Mouse (Mus musculus) olfactory bulb, adult 2 months (tissue): ENCODE data around the gene Cytip. TPM values are rescaled to one million over a fixed set of nuclear protein-coding genes. Genes with fewer than 3 reads are reported as not detected.
"Not testable (repeated sequence)": the region's sequence is repeated elsewhere in the genome, so short reads cannot be mapped to it uniquely, and the experiment has no call there.

Source experiments
- H3K27ac ChIP-seq: fragments of 200-500 bp; 2 replicates; pipeline ENCODE4 v1.5.1; 2012; ENCODE audit warnings: low read depth, low read length; ENCODE audit not compliant: insufficient read depth
- H3K4me1 ChIP-seq: fragments of 200-500 bp; 2 replicates; pipeline ENCODE4 v1.6.1; 2012; ENCODE audit warnings: low read length; ENCODE audit not compliant: control insufficient read depth, insufficient read depth
- H3K4me3 ChIP-seq: fragments of 200-500 bp; 2 replicates; pipeline ENCODE4 v1.5.1; 2012; ENCODE audit warnings: mild to moderate bottlenecking, low read depth, low read length, moderate library complexity; ENCODE audit not compliant: insufficient read depth
- CTCF ChIP-seq: fragments of 200-500 bp; IDR thresholded peaks from 2 replicates; pipeline ENCODE4 v1.5.1; 2012; ENCODE audit warnings: low read depth, mild to moderate bottlenecking, low read length, moderate library complexity; ENCODE audit not compliant: insufficient read depth
- POLR2A ChIP-seq: fragments of 200-500 bp; IDR thresholded peaks from 2 replicates; pipeline ENCODE4 v1.6.1; 2012; ENCODE audit warnings: mild to moderate bottlenecking, low read depth, low read length, moderate library complexity; ENCODE audit not compliant: insufficient read depth
- WGBS: fragments of 180-500 bp; shearing (Covaris S2); methylation state at CpG from one replicate; pipeline ENCODE4 v1.1.7; 2018; 5-methylcytosine and 5-hydroxymethylcytosine counted together
- polyA plus RNA-seq: library from polyadenylated mRNA; stranded (reverse); fragments of >200 nt; gene quantifications from 2 replicates; pipeline ENCODE4 v1.2.4, GENCODE M21; 2012; ENCODE audit warnings: low replicate concordance; ENCODE audit not compliant: missing spikeins, insufficient read depth, insufficient read length

The Cytip gene
- polyA plus RNA-seq, 1 experiment = 362 TPM

- Histone ChIP-seq H3K4me3 (no peak overlapping the region), H3K4me1 (no peaks in the 10 kb centered on the region), H3K27ac (no peak overlapping the region)
- 94% methylated on average over 7 of the region's 7 CpGs for WGBS
- TF ChIP-seq CTCF (no peak), POLR2A (no peak)
These were observed 57.7 kb downstream of the Cytip start for GRCm38 (mm10) chr2:58137676-58138075.

DNA sequence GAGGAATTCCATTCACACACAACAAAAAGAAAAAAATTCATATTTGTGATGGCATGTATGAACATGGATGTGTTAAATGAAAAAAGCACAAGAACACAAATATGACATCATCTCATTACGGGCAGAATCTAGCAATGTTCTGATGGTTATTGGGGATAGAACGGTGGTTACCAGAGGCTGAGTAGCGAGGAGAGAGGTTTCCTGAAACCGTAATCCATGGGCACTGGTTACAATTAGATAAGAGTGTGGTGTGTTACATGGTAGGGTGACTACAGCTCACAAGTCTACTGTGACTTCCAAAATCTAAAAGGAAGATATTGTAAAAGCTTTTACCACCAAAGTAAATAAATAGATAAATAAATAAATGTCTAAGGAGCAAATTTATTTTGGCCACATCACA is 58.8 kb downstream of the Cytip start:
- TF ChIP-seq CTCF (no peak), POLR2A (no peak)
- no peak overlapping the region for H3K27ac ChIP-seq
- no peak overlapping the region for H3K4me3 ChIP-seq
- 94% methylated on average over 4 of the region's 4 CpGs for WGBS
- no peaks in the 10 kb centered on the region for H3K4me1 ChIP-seq

DNA sequence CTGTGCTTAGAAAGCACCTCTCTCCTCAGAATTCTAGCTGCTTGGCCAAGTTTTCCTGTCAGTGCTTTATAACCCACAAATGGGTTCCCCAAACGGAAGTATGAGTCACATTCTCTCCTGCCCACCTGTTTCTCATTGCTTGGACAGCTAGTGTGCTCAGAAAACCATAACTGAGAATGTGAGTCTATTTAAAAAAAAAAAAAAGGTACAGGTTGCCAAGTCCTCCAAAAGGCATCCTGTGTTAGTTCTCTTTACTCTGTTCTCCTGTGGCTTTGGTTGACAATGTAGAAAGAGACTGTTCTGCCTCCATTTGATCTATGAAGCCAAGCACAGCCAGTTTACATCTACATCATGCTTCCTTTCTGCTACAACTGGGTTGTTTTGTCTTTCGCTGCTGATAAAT is 60.3 kb downstream of the Cytip start:
- H3K4me1 ChIP-seq = no peaks in the 10 kb centered on the region
- no peak for TF ChIP-seq POLR2A
- no peak for TF ChIP-seq CTCF
- WGBS = 74% methylated on average over 2 of the region's 2 CpGs
- H3K4me3 ChIP-seq = no peak overlapping the region
- H3K27ac ChIP-seq = no peak overlapping the region

DNA sequence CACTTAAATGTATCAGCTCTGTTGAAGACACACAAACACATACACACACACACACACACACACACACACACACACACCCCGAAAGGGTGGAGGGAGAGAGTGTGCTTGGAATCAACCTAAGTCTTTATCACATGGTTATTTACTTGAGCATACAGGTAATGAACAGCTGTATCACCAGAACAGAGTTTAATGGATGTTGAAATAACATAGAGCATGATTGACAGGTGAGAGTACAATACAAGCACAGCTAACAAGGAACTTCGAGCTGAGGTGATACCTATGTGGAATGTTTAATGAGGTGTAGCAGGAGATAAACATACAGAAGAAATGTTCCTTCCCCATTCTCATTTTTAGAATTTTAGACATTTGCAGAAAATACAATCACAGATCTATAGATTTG is 62.7 kb downstream of the Cytip start:
- whole genome bisulfite sequencing = 66% methylated on average over 2 of the region's 2 CpGs
- no peaks in the 10 kb centered on the region for H3K4me1 ChIP-seq
- no peak for TF ChIP-seq POLR2A
- no peak for TF ChIP-seq CTCF
- H3K27ac ChIP-seq = no peak overlapping the region
- no peak overlapping the region for H3K4me3 ChIP-seq

DNA sequence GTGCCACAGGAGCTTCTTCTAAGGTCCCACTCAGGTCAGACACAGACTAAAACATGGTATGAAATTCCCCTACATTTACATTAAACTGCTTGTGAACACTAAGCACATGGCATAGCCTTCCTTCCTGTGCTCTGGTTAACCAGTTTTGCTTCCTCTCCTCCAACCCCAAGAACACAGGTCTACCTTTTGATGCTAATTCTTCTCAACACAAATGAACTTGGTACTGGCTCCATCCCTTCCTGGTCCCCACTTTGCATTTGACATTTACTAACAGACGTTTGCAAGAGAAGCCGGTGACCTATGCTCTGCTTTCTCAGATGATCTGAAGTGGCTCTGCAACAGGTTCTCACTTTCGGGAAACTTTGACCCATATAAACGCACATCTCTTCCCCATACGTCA is 65.4 kb downstream of the Cytip start:
- TF ChIP-seq POLR2A (no peak), CTCF (no peak)
- 94% methylated on average over 5 of the region's 5 CpGs for WGBS
- H3K4me3 ChIP-seq = no peak overlapping the region
- no peak overlapping the region for H3K27ac ChIP-seq
- H3K4me1 ChIP-seq = no peaks in the 10 kb centered on the region

- WGBS = 79% methylated on average over 4 of the region's 4 CpGs
- TF ChIP-seq CTCF = no peak
- Histone ChIP-seq H3K4me3 (no peak overlapping the region), H3K27ac (no peak overlapping the region), H3K4me1 (no peaks in the 10 kb centered on the region)
These were observed 84.2 kb downstream of the Cytip start for GRCm38 (mm10) chr2:58111105-58111504.

GRCm38 (mm10) chr2:58107887-58108286 is 87.4 kb downstream of the Cytip start:
- H3K27ac ChIP-seq, H3K4me3 ChIP-seq, H3K4me1 ChIP-seq: not testable (repeated sequence)
- 94% methylated on average over 16 of the region's 16 CpGs for WGBS

DNA sequence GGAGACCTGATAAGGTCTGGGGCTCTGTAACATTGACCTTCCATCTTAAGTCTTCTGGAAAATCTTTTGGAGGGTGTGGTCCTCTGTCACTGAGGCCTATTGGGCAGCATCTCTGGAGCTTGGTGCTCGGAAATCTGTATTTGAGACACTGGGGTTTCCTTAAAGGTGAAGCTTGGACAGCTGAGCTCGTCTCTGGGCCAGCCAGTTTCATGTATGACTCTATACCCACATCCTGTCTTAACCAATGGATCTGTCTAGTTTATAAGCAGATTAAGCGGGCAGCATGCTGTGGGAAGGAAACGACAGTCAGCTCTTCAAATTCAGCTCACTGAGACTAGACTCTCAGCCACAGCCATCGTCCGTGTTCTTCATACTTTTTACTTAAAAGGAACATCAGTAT is 88.3 kb downstream of the Cytip start:
- Histone ChIP-seq H3K4me1 (no peaks in the 10 kb centered on the region), H3K27ac (no peak overlapping the region), H3K4me3 (no peak overlapping the region)
- 90% methylated on average over 6 of the region's 6 CpGs for WGBS
- TF ChIP-seq CTCF (no peak), POLR2A (no peak)

GRCm38 (mm10) chr2:58094818-58095217 is 100.5 kb downstream of the Cytip start:
- 49% methylated on average over 1 of the region's 1 CpGs for WGBS
- no peak for TF ChIP-seq CTCF
- TF ChIP-seq POLR2A = no peak
- no peak overlapping the region for H3K4me3 ChIP-seq
- no peaks in the 10 kb centered on the region for H3K4me1 ChIP-seq
- H3K27ac ChIP-seq = no peak overlapping the region

- WGBS = 97% methylated on average over 1 of the region's 1 CpGs
- Histone ChIP-seq H3K4me3 (no peak overlapping the region), H3K4me1 (no peaks in the 10 kb centered on the region), H3K27ac (no peak overlapping the region)
- TF ChIP-seq POLR2A = no peak
- no peak for TF ChIP-seq CTCF
These were observed 108.9 kb downstream of the Cytip start for GRCm38 (mm10) chr2:58086420-58086819.

- Histone ChIP-seq H3K27ac (no peak overlapping the region), H3K4me1 (no peaks in the 10 kb centered on the region), H3K4me3 (no peak overlapping the region)
- TF ChIP-seq CTCF (no peak), POLR2A (no peak)
- 31% methylated on average over 1 of the region's 1 CpGs for WGBS
These were observed 115.5 kb downstream of the Cytip start for GRCm38 (mm10) chr2:58079849-58080248.

Other genes with a start within 250 kb of the Cytip start
- gene Galnt5, start 197.6 kb downstream of the Cytip start, polyA plus RNA-seq = not detected in 2 replicates
- not detected in 2 replicates for gene Ermn, start 142.7 kb downstream of the Cytip start, polyA plus RNA-seq
- not detected in 2 replicates for gene Acvr1c, start 162.4 kb upstream of the Cytip start, polyA plus RNA-seq